Mouse (Mus musculus) forebrain, embryonic 11.5 days (tissue): ENCODE data around the gene Snph. TPM values are rescaled to one million over a fixed set of nuclear protein-coding genes. Genes with fewer than 3 reads are reported as not detected.

Experiments
- ATAC-seq: fragments of 200-750 bp; cut with Nextera tagmentation; replicated peaks from 2 replicates; pipeline ENCODE4 v1.8.0; 2017; ENCODE audit warnings: moderate TSS enrichment; ENCODE audit not compliant: low FRiP score
- DNase-seq: peaks from one replicate; pipeline ENCODE4 v3.0.0-alpha.2; 2017; ENCODE audit warnings: low spot score
- H3K27ac ChIP-seq: fragments of 300-500 bp; sonication (generic); 2 replicates; pipeline ENCODE4 v1.5.1; 2014; ENCODE audit warnings: low read depth, low read length
- H3K27me3 ChIP-seq: fragments of 300-500 bp; sonication (generic); 2 replicates; pipeline ENCODE4 v1.6.1; 2014; ENCODE audit warnings: mild to moderate bottlenecking, low read length, mixed read lengths; ENCODE audit not compliant: control insufficient read depth, insufficient read depth
- H3K36me3 ChIP-seq: fragments of 300-500 bp; sonication (generic); 2 replicates; pipeline ENCODE4 v1.6.1; 2014; ENCODE audit warnings: mild to moderate bottlenecking, low read length, moderate library complexity, mixed read lengths; ENCODE audit not compliant: control insufficient read depth, insufficient read depth
- H3K4me1 ChIP-seq: fragments of 300-500 bp; sonication (generic); replicated peaks from 2 replicates; pipeline ENCODE4 v1.6.1; 2014; ENCODE audit warnings: low read length, mixed read lengths; ENCODE audit not compliant: control insufficient read depth, insufficient read depth
- H3K4me2 ChIP-seq: fragments of 300-500 bp; sonication (generic); 2 replicates; pipeline ENCODE4 v1.6.1; 2014; ENCODE audit warnings: low read depth, mild to moderate bottlenecking, low read length, moderate library complexity, mixed read lengths; ENCODE audit not compliant: severe bottlenecking
- H3K4me3 ChIP-seq: fragments of 300-500 bp; sonication (generic); 2 replicates; pipeline ENCODE4 v1.5.1; 2014; ENCODE audit warnings: low read depth, low read length
- H3K9ac ChIP-seq: fragments of 300-500 bp; sonication (generic); 2 replicates; pipeline ENCODE4 v1.6.1; 2014; ENCODE audit warnings: low read length
- H3K9me3 ChIP-seq: fragments of 300-500 bp; sonication (generic); 2 replicates; pipeline ENCODE4 v1.6.1; 2016; ENCODE audit warnings: low read length, mixed read lengths; ENCODE audit not compliant: control insufficient read depth
- WGBS: fragments of 180-500 bp; shearing (Covaris S2); extraction: QIAGEN DNeasy Blood & Tissue Kit; methylation state at CpG from one replicate; pipeline ENCODE4 v1.1.7; 2014; 5-methylcytosine and 5-hydroxymethylcytosine counted together
- polyA plus RNA-seq: library from polyadenylated mRNA; unstranded; fragments of >200 nt; fragmentation: Nextera tagmentation; extraction: Ambion mirVana; gene quantifications from 2 replicates; pipeline ENCODE4 v1.2.1, GENCODE M21; 2014

Gene Snph
- polyA plus RNA-seq, 1 experiment from 2014 or later = 2.4 TPM

- WGBS = 91% methylated on average over 2 of the region's 2 CpGs
- ATAC-seq = no peak
Observed at GRCm38 (mm10) chr2:151569452-151569851, 62.9 kb downstream of the Snph start.

GRCm38 (mm10) chr2:151566856-151567255 is 65.5 kb downstream of the Snph start:
- H3K9ac ChIP-seq = no peak overlapping the region
- no peak overlapping the region for H3K4me3 ChIP-seq
- 88% methylated on average over 6 of the region's 6 CpGs for WGBS
- no peaks in the 10 kb centered on the region for H3K27me3 ChIP-seq
- H3K36me3 ChIP-seq = no peaks in the 10 kb centered on the region; the same call in 1 of the 2 replicates
- H3K4me1 ChIP-seq = no peaks in the 10 kb centered on the region
- ATAC-seq = no peak
- no peaks in the 10 kb centered on the region for H3K9me3 ChIP-seq
- no peak for DNase-seq
- H3K27ac ChIP-seq = no peak overlapping the region
- H3K4me2 ChIP-seq = no peak overlapping the region

More at GRCm38 (mm10) chr2:151569452-151569851, 62.9 kb downstream of the Snph start:
- Histone ChIP-seq H3K9ac (no peak overlapping the region), H3K36me3 (no peaks in the 10 kb centered on the region), H3K9me3 (no peaks in the 10 kb centered on the region), H3K4me2 (no peak overlapping the region), H3K4me1 (no peaks in the 10 kb centered on the region), H3K27ac (no peak overlapping the region), H3K4me3 (no peak overlapping the region), H3K27me3 (no peaks in the 10 kb centered on the region)
- DNase-seq = no peak

GRCm38 (mm10) chr2:151564986-151565385 is 67.4 kb downstream of the Snph start:
- 85% methylated on average over 3 of the region's 3 CpGs for WGBS
- Histone ChIP-seq H3K9ac (no peak overlapping the region), H3K27me3 (no peaks in the 10 kb centered on the region), H3K9me3 (no peaks in the 10 kb centered on the region), H3K4me2 (no peak overlapping the region), H3K27ac (no peak overlapping the region), H3K4me1 (no peaks in the 10 kb centered on the region), H3K36me3 (no peaks in the 10 kb centered on the region; the same call in none of the 2 replicates), H3K4me3 (no peak overlapping the region)
- DNase-seq (no peak), ATAC-seq (no peak)

DNA sequence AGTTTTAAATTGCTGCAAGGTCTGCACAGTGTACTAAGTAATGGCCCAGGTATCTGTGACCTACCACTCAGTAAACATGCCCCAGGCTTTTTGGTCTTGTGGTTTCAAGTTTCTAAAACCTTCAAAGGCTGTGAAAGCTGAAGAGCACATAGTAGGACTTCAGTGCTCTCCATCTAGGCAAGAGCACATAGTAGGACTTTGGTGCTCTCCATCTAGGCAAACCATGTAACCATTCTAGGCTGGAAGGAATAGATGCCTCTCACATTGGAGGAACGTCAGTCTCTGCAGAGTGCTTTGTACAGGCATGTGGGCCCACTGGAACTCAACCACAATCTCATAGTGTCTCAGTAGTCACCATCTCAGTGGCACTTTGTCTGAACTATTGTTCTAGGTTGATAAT is 68.4 kb downstream of the Snph start:
- Histone ChIP-seq H3K4me2 (no peak overlapping the region), H3K9me3 (no peaks in the 10 kb centered on the region), H3K36me3 (peaks cover 2% of the 10 kb centered on the region), H3K9ac (no peak overlapping the region), H3K4me3 (no peak overlapping the region), H3K4me1 (no peaks in the 10 kb centered on the region), H3K27ac (no peak overlapping the region), H3K27me3 (no peaks in the 10 kb centered on the region)
- WGBS = 85% methylated on average over 1 of the region's 1 CpGs
- ATAC-seq (no peak), DNase-seq (no peak)

DNA sequence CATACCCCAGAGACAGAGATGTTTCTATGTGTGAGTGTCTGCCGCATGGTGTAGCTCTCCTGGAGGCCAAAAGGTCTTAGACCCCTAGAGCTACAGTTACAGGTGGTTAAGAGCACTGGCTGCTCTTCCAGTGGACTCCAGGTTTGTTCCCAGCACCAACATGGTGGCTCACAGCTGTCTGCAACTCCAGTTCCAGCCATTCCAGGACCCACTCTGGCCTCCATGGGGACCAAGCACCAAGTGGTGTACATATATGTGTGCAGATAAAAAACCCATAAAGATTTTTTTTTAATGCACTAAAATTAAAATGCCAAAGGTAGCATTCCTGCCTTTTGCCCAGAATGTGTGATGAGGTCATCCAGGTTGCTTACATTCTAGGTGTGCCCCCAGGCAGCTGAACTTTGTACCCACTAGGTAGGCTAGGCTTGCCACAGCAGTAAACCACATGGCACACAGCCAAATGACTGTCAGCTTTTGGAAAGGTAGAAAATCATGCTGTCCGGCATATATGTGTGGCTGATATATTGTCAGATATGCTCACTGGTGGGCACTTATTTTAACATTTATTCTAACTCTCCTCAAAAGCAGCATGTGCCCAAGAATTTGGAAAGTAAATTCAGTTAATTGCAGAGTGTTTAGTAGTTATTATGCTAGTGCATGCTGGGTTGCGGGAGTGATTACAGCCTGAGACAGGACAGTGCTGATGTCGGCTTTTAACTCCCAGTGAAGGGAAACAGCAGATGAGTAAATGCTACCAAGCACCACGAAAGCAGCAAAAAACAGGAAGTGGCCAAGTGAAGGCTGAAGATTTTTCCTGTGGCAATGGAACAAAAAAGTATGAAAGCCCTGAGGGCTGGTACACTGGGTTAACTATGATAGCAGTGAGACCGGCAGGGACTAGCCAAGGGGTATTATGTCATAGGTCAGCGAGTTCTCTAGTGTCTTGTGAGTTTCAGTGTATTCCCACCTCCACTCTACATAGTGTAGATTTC is 69.2 kb downstream of the Snph start:
- peaks cover 2% of the 10 kb centered on the region for H3K36me3 ChIP-seq
- no peak overlapping the region for H3K4me2 ChIP-seq
- no peak overlapping the region for H3K9ac ChIP-seq
- ATAC-seq (no peak), DNase-seq (no peak)
- no peaks in the 10 kb centered on the region for H3K4me1 ChIP-seq
- no peaks in the 10 kb centered on the region for H3K9me3 ChIP-seq
- H3K27ac ChIP-seq = no peak overlapping the region
- no peak overlapping the region for H3K4me3 ChIP-seq
- WGBS = 92% methylated on average over 7 of the region's 7 CpGs
- H3K27me3 ChIP-seq = no peaks in the 10 kb centered on the region

GRCm38 (mm10) chr2:151549615-151550121 is 82.7 kb downstream of the Snph start:
- Histone ChIP-seq H3K9me3 (no peaks in the 10 kb centered on the region), H3K4me1 (no peaks in the 10 kb centered on the region), H3K27ac (no peak overlapping the region), H3K4me3 (no peak overlapping the region), H3K27me3 (no peaks in the 10 kb centered on the region), H3K4me2 (no peak overlapping the region), H3K9ac (no peak overlapping the region), H3K36me3 (no peaks in the 10 kb centered on the region; the same call in 1 of the 2 replicates)
- 90% methylated on average over 3 of the region's 3 CpGs for WGBS
- DNase-seq (no peak), ATAC-seq (no peak)

GRCm38 (mm10) chr2:151546571-151546970 is 85.8 kb downstream of the Snph start:
- Histone ChIP-seq H3K4me3 (no peak overlapping the region), H3K9ac (no peak overlapping the region), H3K36me3 (no peaks in the 10 kb centered on the region; the same call in 1 of the 2 replicates), H3K4me2 (no peak overlapping the region), H3K9me3 (no peaks in the 10 kb centered on the region), H3K27ac (no peak overlapping the region), H3K27me3 (no peaks in the 10 kb centered on the region), H3K4me1 (peaks cover 3% of the 10 kb centered on the region; the same call in 1 of the 2 replicates)
- ATAC-seq = no peak
- WGBS = 92% methylated on average over 4 of the region's 4 CpGs
- no peak for DNase-seq

DNA sequence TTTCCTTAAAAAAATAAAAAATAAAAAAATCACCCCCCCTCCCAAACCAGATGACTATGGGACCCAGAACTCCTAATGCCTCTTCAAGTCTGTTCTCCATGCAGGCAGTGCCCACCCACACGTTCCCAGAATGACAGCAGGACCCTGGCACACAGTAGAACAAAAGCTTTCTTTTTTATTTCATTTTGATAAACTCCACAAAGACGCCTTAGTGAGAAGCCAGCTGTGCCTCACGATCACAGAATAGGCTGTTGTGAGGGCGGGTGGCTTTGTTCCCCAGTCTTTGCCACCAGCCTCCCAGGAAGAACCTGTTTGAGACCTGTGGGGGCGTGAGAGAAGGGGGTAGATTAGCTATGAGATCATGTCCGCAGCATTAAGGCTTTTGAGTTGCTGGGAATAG is 87.7 kb downstream of the Snph start:
- no peak overlapping the region for H3K4me3 ChIP-seq
- H3K9ac ChIP-seq = no peak overlapping the region
- 46% methylated on average over 6 of the region's 6 CpGs for WGBS
- no peak overlapping the region for H3K27ac ChIP-seq
- H3K4me1 ChIP-seq = peaks cover 3% of the 10 kb centered on the region; the same call in 1 of the 2 replicates
- no peak for ATAC-seq
- H3K27me3 ChIP-seq = no peaks in the 10 kb centered on the region
- no peak for DNase-seq
- no peaks in the 10 kb centered on the region; the same call in 1 of the 2 replicates for H3K36me3 ChIP-seq
- no peaks in the 10 kb centered on the region for H3K9me3 ChIP-seq
- no peak overlapping the region for H3K4me2 ChIP-seq
